Mouse (Mus musculus) thymus, postnatal 0 days (tissue): ENCODE results near the gene 6030408B16Rik. TPM values are rescaled to one million over a fixed set of nuclear protein-coding genes. Genes with fewer than 3 reads are reported as not detected.

Experiments
- DNase-seq: peaks from one replicate; pipeline ENCODE4 v3.0.0-alpha.2; 2015; ENCODE audit warnings: low spot score
- polyA plus RNA-seq: library from polyadenylated mRNA; unstranded; fragments of >200 nt; fragmentation: Nextera tagmentation; extraction: Ambion mirVana; gene quantifications from 2 replicates; pipeline ENCODE4 v1.2.1, GENCODE M21; 2015

The 6030408B16Rik gene
- polyA plus RNA-seq, 1 experiment from 2014 or later, result 0.22 TPM

GRCm38 (mm10) chr15:101267053-101268032, 25.7 kb upstream of the 6030408B16Rik start:
- DNase-seq, result peak; percentile 41

GRCm38 (mm10) chr15:101270101-101270820, 22.8 kb upstream of the 6030408B16Rik start:
- DNase-seq, result no peak

GRCm38 (mm10) chr15:101271107-101271506, 21.9 kb upstream of the 6030408B16Rik start:
- no peak for DNase-seq

- DNase-seq, result no peak
These were observed 21.5 kb upstream of the 6030408B16Rik start for GRCm38 (mm10) chr15:101271513-101271912.

- DNase-seq, result no peak
These were observed 18.6 kb upstream of the 6030408B16Rik start for GRCm38 (mm10) chr15:101274380-101274779.

- no peak for DNase-seq
These were observed 15.6 kb upstream of the 6030408B16Rik start for GRCm38 (mm10) chr15:101277351-101277899.

- no peak for DNase-seq
These were observed 14.4 kb upstream of the 6030408B16Rik start for GRCm38 (mm10) chr15:101278589-101278988.

- no peak for DNase-seq
These were observed 13.5 kb upstream of the 6030408B16Rik start for GRCm38 (mm10) chr15:101279430-101279999.

GRCm38 (mm10) chr15:101282471-101282870, 10.5 kb upstream of the 6030408B16Rik start:
- no peak for DNase-seq

GRCm38 (mm10) chr15:101283183-101283910, 9.7 kb upstream of the 6030408B16Rik start:
- peak; percentile 80 for DNase-seq

GRCm38 (mm10) chr15:101283911-101284750, 8.9 kb upstream of the 6030408B16Rik start, which contains the start of gene Atg101:
TSS of gene Atg101 (plus strand) at chr15:101284272.
- DNase-seq, result peak; percentile 96

- no peak for DNase-seq
These were observed 6.8 kb upstream of the 6030408B16Rik start for GRCm38 (mm10) chr15:101286129-101286770.

GRCm38 (mm10) chr15:101287361-101287760, 5.7 kb upstream of the 6030408B16Rik start:
- no peak for DNase-seq

- no peak for DNase-seq
These were observed 2.7 kb upstream of the 6030408B16Rik start for GRCm38 (mm10) chr15:101290354-101290753.

- no peak for DNase-seq
These were observed 1.0 kb upstream of the 6030408B16Rik start for GRCm38 (mm10) chr15:101292012-101292411.

- DNase-seq, result no peak
These were observed 1.2 kb downstream of the 6030408B16Rik start for GRCm38 (mm10) chr15:101294028-101294894.

GRCm38 (mm10) chr15:101295106-101295505, 2.1 kb downstream of the 6030408B16Rik start:
- no peak for DNase-seq

- no peak for DNase-seq
These were observed 2.6 kb downstream of the 6030408B16Rik start for GRCm38 (mm10) chr15:101295616-101296015.
